Mouse (Mus musculus) ovary, postnatal 10 days (tissue): ENCODE data around the gene Sorbs1.
"Not testable (repeated sequence)": the region's sequence is repeated elsewhere in the genome, so short reads cannot be mapped to it uniquely, and the experiment has no call there.

Experiments
- DNase-seq: peaks from one replicate; pipeline ENCODE4 v3.0.0; 2022; ENCODE audit warnings: low spot score

Sorbs1 gene

DNA sequence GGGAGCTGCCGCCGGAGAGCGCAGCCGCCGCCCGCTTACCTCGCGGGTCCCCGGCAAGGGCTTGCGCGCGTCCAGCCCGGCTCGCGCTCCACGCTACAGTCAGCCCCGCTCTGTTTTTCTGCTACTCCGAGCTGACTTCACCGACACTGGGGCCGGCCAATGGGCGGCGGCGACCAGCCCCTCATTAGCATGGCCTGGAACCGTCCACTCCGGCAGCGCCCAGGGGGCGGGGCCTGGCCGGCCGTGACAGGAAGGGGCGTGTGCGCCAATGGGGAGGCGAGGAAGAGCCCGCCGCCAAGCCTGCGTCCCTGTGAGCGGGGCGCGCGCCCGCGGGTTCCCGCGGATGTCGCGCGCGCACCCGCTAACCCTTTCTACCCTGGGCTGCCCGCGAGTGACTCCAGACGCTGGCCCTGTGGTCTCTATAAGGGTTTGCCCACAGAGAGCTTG, at the start of gene Sorbs1:
TSS of gene Sorbs1 (minus strand) at position 148 of the 447 bp plus-strand sequence.
- DNase-seq = peak; percentile 90

DNA sequence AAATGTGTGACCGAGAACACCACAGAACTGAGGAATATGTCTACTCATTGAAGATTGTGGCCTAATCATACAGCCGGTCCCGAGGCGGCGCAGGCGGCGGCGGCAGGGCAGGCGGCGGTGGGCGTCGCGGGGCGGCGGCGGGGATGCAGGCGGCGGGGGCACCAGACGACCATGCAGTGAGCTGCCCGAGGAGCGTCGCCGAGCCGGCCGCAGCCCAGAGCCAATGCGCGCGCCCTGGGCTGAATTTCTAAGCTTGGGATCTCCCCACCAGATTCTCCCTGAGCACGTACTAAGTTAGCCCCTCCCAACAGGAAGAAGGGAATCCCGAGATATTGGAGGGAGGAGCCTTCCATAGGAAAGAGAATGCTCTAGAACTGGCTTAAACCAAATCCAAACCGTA, 47.9 kb upstream of the Sorbs1 start:
- not testable (repeated sequence) for DNase-seq

GRCm38 (mm10) chr19:40556029-40556428, 42.5 kb upstream of the Sorbs1 start:
- no peak for DNase-seq

GRCm38 (mm10) chr19:40555136-40555535, 41.6 kb upstream of the Sorbs1 start:
- DNase-seq = no peak

DNA sequence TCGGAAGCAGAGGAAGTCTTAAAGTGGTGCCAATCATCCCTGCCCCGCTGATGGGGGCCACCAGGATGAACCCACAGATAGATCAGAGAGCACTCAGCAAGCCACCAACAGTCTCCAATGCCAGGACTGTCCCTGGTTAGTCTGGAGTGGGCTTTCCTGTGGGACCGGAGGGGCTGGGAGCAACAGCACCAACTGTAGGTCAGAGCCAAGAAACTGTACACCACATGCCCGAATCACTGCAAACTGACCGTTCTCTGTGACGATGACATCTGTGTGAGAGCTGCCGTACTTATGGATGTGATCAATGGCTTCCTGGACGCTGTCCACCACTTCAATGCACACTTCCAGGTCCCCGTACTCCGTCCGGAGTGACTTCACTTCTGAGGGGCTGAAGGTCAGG, 40.8 kb upstream of the Sorbs1 start:
- no peak for DNase-seq

- DNase-seq = no peak
Observed at GRCm38 (mm10) chr19:40553849-40554248, 40.3 kb upstream of the Sorbs1 start.

DNA sequence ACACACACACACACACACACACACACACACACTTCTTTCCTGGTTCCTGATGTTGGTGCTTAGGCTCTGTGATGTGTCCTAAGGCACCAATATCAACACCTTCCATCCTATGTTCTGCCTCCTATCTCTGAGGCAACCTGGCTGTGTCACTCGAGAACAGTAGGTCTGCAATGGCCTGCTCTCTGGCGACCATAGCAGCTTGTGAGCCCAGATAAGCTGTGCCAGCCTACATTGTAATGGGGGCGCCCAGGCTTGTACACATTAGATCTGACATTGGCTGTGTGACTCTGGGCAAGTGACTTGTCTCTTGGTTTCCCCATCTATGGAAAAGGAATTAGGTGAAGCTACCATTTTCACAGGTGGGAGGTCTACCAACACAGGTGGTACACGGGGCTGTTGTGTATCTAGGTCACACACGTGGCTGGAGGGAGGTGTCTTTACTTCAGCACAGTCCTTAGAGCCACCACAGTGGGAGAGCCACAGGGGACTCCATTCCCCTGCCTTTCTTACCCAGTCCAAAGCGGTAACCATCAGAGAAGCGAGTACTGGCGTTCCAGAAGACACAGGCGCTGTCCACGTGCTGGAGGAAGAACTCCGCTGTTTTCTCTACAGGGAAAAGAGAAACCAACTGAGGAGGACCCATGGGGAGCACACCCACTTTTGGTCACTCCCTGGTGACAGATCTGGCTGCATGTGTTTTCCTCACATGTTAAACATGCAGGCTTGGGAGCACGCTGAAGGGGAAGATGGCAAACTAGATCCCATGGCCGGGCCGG, 39.6 kb upstream of the Sorbs1 start:
- no peak for DNase-seq

DNA sequence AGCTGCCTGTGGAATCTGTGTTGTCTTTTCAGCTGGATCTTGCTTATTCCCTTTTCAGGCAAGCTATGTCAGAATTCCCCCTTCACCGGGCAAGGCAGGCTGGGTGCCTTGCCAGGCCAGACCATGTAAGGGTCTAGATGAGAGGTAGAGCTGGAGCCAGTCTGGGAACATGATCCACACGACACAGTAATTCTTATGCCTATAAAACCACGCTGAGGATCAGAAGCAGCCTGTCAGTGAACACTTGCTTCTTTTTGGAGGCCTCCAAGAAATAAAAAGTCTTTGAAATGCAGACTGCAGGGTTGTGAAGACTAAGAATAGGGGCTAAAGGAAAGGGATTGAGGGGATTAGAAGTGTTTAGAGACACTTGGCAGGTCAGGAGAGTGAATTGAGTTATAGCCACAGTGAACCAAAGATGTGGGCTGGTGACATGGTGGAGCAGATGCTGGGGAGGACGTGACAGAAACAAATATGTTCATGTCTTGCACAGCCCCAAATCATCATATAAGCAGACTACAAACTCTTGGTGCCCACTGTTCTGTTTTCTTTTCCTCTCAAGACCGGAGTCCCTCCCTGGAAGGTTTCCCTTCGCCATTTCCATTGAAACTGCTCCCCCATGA, 36.0 kb upstream of the Sorbs1 start:
- DNase-seq = no peak

- no peak for DNase-seq
Observed at GRCm38 (mm10) chr19:40548796-40549515, 35.4 kb upstream of the Sorbs1 start.

- DNase-seq = no peak
Observed at GRCm38 (mm10) chr19:40548386-40548785, 34.8 kb upstream of the Sorbs1 start.

GRCm38 (mm10) chr19:40544856-40545255, 31.3 kb upstream of the Sorbs1 start:
- no peak for DNase-seq

- DNase-seq = no peak
Observed at GRCm38 (mm10) chr19:40542776-40543175, 29.2 kb upstream of the Sorbs1 start.

DNA sequence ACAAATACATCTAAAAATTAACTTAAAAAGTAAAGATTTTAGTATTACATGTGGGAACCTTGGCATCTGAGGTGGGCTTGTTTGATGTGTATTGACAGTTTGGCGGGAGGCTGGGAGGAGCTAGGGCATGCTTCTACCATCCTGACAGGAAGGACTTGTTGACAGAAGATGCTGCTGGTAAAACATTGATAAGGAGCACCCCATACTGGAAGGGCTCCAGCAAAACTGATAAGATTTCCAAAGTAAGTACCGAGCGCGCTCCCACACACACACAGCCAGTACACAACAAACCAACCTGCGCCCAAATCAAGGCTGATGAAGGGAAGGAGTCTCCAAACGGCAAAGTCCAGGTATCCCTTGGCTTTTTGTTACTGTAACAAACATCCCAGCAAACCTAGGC, 22.9 kb upstream of the Sorbs1 start:
- DNase-seq = no peak

- no peak for DNase-seq
Observed at GRCm38 (mm10) chr19:40532525-40532924, 18.9 kb upstream of the Sorbs1 start.

DNA sequence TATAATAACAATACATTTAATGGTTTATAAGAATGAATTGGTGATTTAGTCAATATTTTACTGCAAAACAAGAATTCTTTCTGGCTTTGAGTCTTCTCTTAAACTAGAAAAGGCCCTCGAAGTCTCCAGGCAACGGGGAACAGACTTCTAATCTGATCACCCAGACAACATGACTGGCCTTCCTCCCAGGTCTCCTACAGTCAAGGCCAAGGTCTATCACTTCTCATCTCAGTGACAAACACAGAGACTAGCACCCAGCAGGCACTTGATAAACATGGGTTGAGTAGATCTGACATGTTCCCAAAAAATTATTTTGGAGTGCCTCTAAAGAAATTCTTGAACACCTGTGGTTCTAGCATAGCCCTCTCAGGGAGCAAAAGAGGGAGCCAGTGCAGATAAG, 16.7 kb upstream of the Sorbs1 start:
- DNase-seq = no peak

DNA sequence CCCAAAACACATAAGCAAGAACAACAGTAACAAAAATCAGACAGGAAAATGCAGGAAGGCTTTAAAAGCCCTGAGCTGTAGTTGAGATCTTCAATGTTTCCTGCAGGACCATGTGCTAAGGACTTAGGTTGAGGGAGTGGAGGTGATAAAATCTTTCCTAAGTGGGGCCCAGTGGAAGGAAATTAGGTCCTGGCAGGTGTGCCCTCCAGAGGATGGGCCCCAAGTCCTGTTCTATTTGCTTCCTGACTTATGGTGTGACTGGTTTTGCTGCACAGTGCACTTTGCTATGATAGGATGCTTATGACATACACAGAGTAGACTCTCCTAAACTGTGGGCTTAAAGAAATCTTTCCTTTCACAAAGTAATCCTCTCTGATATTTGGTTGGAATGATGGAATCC, 14.7 kb upstream of the Sorbs1 start:
- no peak for DNase-seq

GRCm38 (mm10) chr19:40526367-40527014, 12.9 kb upstream of the Sorbs1 start:
- no peak for DNase-seq

- DNase-seq = no peak
Observed at GRCm38 (mm10) chr19:40523431-40524005, 9.9 kb upstream of the Sorbs1 start.

DNA sequence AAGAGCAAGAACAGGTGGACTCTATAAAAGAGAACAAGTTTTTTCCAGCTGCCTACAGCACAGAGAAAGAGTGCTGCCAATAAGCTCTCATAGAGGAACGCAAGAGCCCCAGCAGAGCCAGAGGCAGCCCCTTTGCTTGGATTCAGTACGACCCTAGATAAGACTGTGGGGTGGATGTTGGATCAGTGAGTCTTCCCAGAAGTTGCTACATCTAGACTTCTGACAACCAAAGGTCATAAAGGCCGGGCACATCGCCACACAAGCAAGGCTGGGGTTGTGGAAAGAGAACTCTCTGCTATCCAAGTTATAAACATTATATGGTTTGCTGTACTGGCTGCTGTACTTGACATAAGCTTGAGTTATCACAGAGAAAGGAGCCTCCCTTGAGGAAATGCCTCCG, 6.8 kb upstream of the Sorbs1 start:
- DNase-seq = no peak

GRCm38 (mm10) chr19:40518706-40519105, 5.1 kb upstream of the Sorbs1 start:
- no peak for DNase-seq

DNA sequence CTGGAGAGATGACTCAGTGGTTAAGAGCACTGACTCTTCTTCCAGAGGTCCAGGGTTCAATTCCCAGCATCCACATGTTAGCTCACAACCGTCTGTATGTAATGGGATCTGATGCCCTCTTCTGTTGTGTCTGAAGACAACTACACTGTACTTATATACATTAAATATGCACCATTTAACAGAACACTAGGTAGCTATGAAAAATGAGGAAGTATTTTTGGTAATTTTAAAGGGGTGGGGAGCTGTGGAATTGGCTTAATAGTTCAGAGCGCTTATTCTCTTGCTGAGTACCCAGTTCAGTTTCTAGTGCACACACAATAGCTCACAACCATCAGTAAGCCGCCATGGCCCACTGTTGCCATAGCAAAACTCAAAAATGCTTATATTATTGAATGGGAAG, 2.0 kb upstream of the Sorbs1 start:
- DNase-seq = no peak

GRCm38 (mm10) chr19:40514376-40514775, 797 bp upstream of the Sorbs1 start:
- DNase-seq = no peak
